Mouse (Mus musculus) forebrain, postnatal 0 days (tissue): ENCODE results near the gene Tsks. TPM values are rescaled to one million over a fixed set of nuclear protein-coding genes. Genes with fewer than 3 reads are reported as not detected.
A peak's percentile ranks its signal among the peaks of the same experiment; 100 is the strongest.

ENCODE experiments used
- ATAC-seq: fragments of 200-750 bp; cut with Nextera tagmentation; 2 replicates; pipeline ENCODE4 v1.8.0; 2017; ENCODE audit warnings: mild to moderate bottlenecking, moderate library complexity
- DNase-seq: peaks from one replicate; pipeline ENCODE4 v3.0.0-alpha.2; 2015
- H3K27ac ChIP-seq: fragments of 300-500 bp; sonication (generic); 2 replicates; pipeline ENCODE4 v1.5.1; 2014; ENCODE audit warnings: low read depth, mild to moderate bottlenecking, antibody characterized with exemption, low read length, moderate library complexity, mixed read lengths
- H3K27me3 ChIP-seq: fragments of 300-500 bp; sonication (generic); 2 replicates; pipeline ENCODE4 v1.6.1; 2014; ENCODE audit warnings: mild to moderate bottlenecking, low read length, mixed read lengths; ENCODE audit not compliant: insufficient read depth
- H3K36me3 ChIP-seq: fragments of 300-500 bp; sonication (generic); 2 replicates; pipeline ENCODE4 v1.6.1; 2014; ENCODE audit warnings: mild to moderate bottlenecking, moderate library complexity; ENCODE audit not compliant: insufficient read depth
- H3K4me1 ChIP-seq: fragments of 300-500 bp; sonication (generic); 2 replicates; pipeline ENCODE4 v1.6.1; 2014; ENCODE audit warnings: antibody characterized with exemption; ENCODE audit not compliant: insufficient read depth
- H3K4me2 ChIP-seq: fragments of 300-500 bp; sonication (generic); 2 replicates; pipeline ENCODE4 v1.6.1; 2014; ENCODE audit warnings: low read depth, mild to moderate bottlenecking, moderate library complexity
- H3K4me3 ChIP-seq: fragments of 300-500 bp; sonication (generic); 2 replicates; pipeline ENCODE4 v1.5.1; 2014; ENCODE audit warnings: low read depth, low read length, mixed read lengths
- H3K9ac ChIP-seq: fragments of 300-500 bp; sonication (generic); 2 replicates; pipeline ENCODE4 v1.6.1; 2014; ENCODE audit warnings: mild to moderate bottlenecking
- H3K9me3 ChIP-seq: fragments of 300-500 bp; sonication (generic); 2 replicates; pipeline ENCODE4 v1.6.1; 2016; ENCODE audit warnings: low read length
- CTCF ChIP-seq: sonication (generic); IDR thresholded peaks from 2 replicates; pipeline ENCODE4 v1.5.1; 2016; ENCODE audit warnings: antibody characterized with exemption, control low read depth, low read depth
- WGBS: fragments of 180-500 bp; shearing (Covaris S2); extraction: QIAGEN DNeasy Blood & Tissue Kit; methylation state at CpG from one replicate; pipeline ENCODE4 v1.1.7; 2014; 5-methylcytosine and 5-hydroxymethylcytosine counted together
- polyA plus RNA-seq: library from polyadenylated mRNA; unstranded; fragments of >200 nt; fragmentation: Nextera tagmentation; extraction: Ambion mirVana; gene quantifications from 2 replicates; pipeline ENCODE4 v1.2.1, GENCODE M21; 2015
- total RNA-seq: library from RNA; depleted of rRNA; stranded (reverse); fragments of >200 nt; gene quantifications from 2 replicates; pipeline ENCODE4 v1.2.3, GENCODE M21; 2014

Gene Tsks
- total and polyA plus RNA-seq, 2 experiments from 2014 or later = 0.18 TPM; not detected in 1

- Histone ChIP-seq H3K9me3 (no peaks in the 10 kb centered on the region), H3K36me3 (peaks cover 66% of the 10 kb centered on the region), H3K4me1 (peaks cover 6% of the 10 kb centered on the region; the same call in 1 of the 2 replicates), H3K27ac (no peak overlapping the region), H3K27me3 (no peaks in the 10 kb centered on the region), H3K9ac (no peak overlapping the region), H3K4me3 (no peak overlapping the region), H3K4me2 (peak overlapping the region; percentile 27)
- TF ChIP-seq CTCF = peak; percentile 42; the same call in 1 of the 2 replicates
- DNase-seq (peak; percentile 53), ATAC-seq (peak; percentile 34; the same call in 1 of the 2 replicates)
- WGBS = 13% methylated on average over 21 of the region's 21 CpGs
These were observed 41.7 kb upstream of the Tsks start for GRCm38 (mm10) chr7:44901230-44901722.

DNA sequence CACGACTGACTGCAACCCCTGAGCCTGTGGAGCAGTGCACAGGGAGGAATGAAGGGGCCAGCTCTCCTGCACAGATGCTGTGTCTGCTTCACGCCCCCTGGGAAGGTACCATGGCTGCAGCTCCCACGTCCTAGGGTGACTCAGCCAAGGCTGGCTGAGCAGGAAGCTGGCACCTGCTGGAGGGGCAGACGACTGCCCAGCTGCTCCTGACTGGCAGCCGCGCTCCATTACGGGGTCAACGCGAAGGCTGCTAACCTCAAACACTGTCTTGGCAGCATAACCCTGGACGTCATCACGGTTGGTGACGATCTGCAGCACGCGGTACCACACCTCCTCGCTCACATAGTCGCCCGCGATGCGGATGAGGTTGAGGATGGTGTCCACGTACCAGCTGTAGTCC lies 37.6 kb upstream of the Tsks start:
- 90% methylated on average over 20 of the region's 20 CpGs for WGBS
- H3K4me1 ChIP-seq = no peaks in the 10 kb centered on the region
- no peak overlapping the region for H3K27ac ChIP-seq
- H3K27me3 ChIP-seq = no peaks in the 10 kb centered on the region
- no peaks in the 10 kb centered on the region for H3K9me3 ChIP-seq
- no peak overlapping the region for H3K4me2 ChIP-seq
- no peak overlapping the region for H3K4me3 ChIP-seq
- DNase-seq = no peak
- no peak for TF ChIP-seq CTCF
- no peak for ATAC-seq
- peaks cover 86% of the 10 kb centered on the region for H3K36me3 ChIP-seq
- no peak overlapping the region for H3K9ac ChIP-seq

- no peak for DNase-seq
- no peaks in the 10 kb centered on the region for H3K9me3 ChIP-seq
- no peak for TF ChIP-seq CTCF
- H3K27me3 ChIP-seq = no peaks in the 10 kb centered on the region
- no peak overlapping the region for H3K9ac ChIP-seq
- no peak overlapping the region for H3K27ac ChIP-seq
- no peak for ATAC-seq
- 90% methylated on average over 15 of the region's 15 CpGs for WGBS
- H3K4me1 ChIP-seq = no peaks in the 10 kb centered on the region
- H3K36me3 ChIP-seq = peaks cover 89% of the 10 kb centered on the region
- H3K4me2 ChIP-seq = no peak overlapping the region
- H3K4me3 ChIP-seq = no peak overlapping the region
These were observed 34.1 kb upstream of the Tsks start for GRCm38 (mm10) chr7:44908706-44909476.

DNA sequence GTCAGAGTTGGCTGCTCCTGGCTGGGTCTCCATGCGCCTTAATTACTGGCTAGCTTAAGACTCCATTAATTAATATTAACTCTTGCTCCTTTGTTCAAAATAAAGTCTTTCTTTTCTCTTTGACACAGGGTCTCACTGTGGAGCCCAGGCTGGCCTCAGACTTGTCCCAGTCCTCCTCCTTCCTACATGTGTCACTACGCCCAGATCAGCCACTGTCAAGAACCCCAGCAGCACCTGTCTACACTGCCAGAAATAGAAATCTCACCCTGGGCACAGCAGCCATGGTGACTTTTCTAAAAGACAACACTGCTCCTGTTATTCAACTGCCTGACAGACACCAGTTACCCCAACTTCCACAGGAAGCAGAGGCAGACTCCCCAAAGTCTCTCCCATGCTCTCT lies 28.6 kb upstream of the Tsks start:
- Histone ChIP-seq H3K27me3 (no peaks in the 10 kb centered on the region), H3K4me1 (no peaks in the 10 kb centered on the region), H3K27ac (no peak overlapping the region), H3K9me3 (no peaks in the 10 kb centered on the region), H3K4me2 (no peak overlapping the region), H3K9ac (no peak overlapping the region), H3K4me3 (no peak overlapping the region), H3K36me3 (peaks cover 62% of the 10 kb centered on the region)
- ATAC-seq = no peak
- no peak for TF ChIP-seq CTCF
- 56% methylated on average over 2 of the region's 2 CpGs for WGBS
- DNase-seq = no peak

GRCm38 (mm10) chr7:44915314-44915713 lies 27.7 kb upstream of the Tsks start:
- H3K4me1 ChIP-seq = no peaks in the 10 kb centered on the region
- H3K4me2 ChIP-seq = no peak overlapping the region
- no peak overlapping the region for H3K27ac ChIP-seq
- DNase-seq (no peak), ATAC-seq (no peak)
- no peak overlapping the region for H3K4me3 ChIP-seq
- no peaks in the 10 kb centered on the region for H3K27me3 ChIP-seq
- H3K9ac ChIP-seq = no peak overlapping the region
- 95% methylated on average over 9 of the region's 9 CpGs for WGBS
- peaks cover 57% of the 10 kb centered on the region for H3K36me3 ChIP-seq
- no peaks in the 10 kb centered on the region for H3K9me3 ChIP-seq
- TF ChIP-seq CTCF = no peak

- TF ChIP-seq CTCF = no peak
- Histone ChIP-seq H3K4me1 (no peaks in the 10 kb centered on the region), H3K36me3 (peaks cover 56% of the 10 kb centered on the region), H3K27me3 (no peaks in the 10 kb centered on the region), H3K4me3 (no peak overlapping the region), H3K27ac (no peak overlapping the region), H3K9ac (no peak overlapping the region), H3K4me2 (no peak overlapping the region), H3K9me3 (no peaks in the 10 kb centered on the region)
- 83% methylated on average over 6 of the region's 6 CpGs for WGBS
- ATAC-seq (no peak), DNase-seq (no peak)
These were observed 26.8 kb upstream of the Tsks start for GRCm38 (mm10) chr7:44916191-44916590.

GRCm38 (mm10) chr7:44916881-44917280 lies 26.1 kb upstream of the Tsks start:
- ATAC-seq = no peak
- H3K4me3 ChIP-seq = no peak overlapping the region
- H3K36me3 ChIP-seq = peaks cover 55% of the 10 kb centered on the region
- 89% methylated on average over 4 of the region's 4 CpGs for WGBS
- no peak overlapping the region for H3K4me2 ChIP-seq
- no peaks in the 10 kb centered on the region for H3K4me1 ChIP-seq
- no peaks in the 10 kb centered on the region for H3K9me3 ChIP-seq
- no peak for TF ChIP-seq CTCF
- no peak overlapping the region for H3K9ac ChIP-seq
- H3K27ac ChIP-seq = no peak overlapping the region
- no peaks in the 10 kb centered on the region for H3K27me3 ChIP-seq
- no peak for DNase-seq
